Mouse (Mus musculus) limb, embryonic 14.5 days (tissue): ENCODE results near the gene Prkar1a. TPM values are rescaled to one million over a fixed set of nuclear protein-coding genes. Genes with fewer than 3 reads are reported as not detected.

ENCODE experiments used
- ATAC-seq: fragments of 200-750 bp; cut with Nextera tagmentation; 2 replicates; pipeline ENCODE4 v1.8.0; 2017; ENCODE audit warnings: low read depth, moderate number of reproducible peaks, moderate TSS enrichment; ENCODE audit not compliant: low FRiP score
- DNase-seq: peaks from one replicate; pipeline ENCODE4 v3.0.0-alpha.2; 2015; ENCODE audit warnings: low spot score
- H3K27ac ChIP-seq: fragments of 300-500 bp; sonication (generic); replicated peaks from 2 replicates; pipeline ENCODE4 v1.5.1; 2014; ENCODE audit warnings: low read depth, mild to moderate bottlenecking, low read length, moderate library complexity, mixed read lengths
- H3K27me3 ChIP-seq: fragments of 300-500 bp; sonication (generic); 2 replicates; pipeline ENCODE4 v1.6.1; 2014; ENCODE audit warnings: low read length, mixed read lengths; ENCODE audit not compliant: control insufficient read depth, insufficient read depth
- H3K36me3 ChIP-seq: fragments of 300-500 bp; sonication (generic); 2 replicates; pipeline ENCODE4 v1.6.1; 2014; ENCODE audit warnings: mild to moderate bottlenecking, low read length, moderate library complexity, mixed read lengths; ENCODE audit not compliant: control insufficient read depth, insufficient read depth
- H3K4me1 ChIP-seq: fragments of 300-500 bp; sonication (generic); 2 replicates; pipeline ENCODE4 v1.6.1; 2014; ENCODE audit warnings: antibody characterized with exemption, low read length, mixed read lengths; ENCODE audit not compliant: control insufficient read depth, insufficient read depth
- H3K4me2 ChIP-seq: fragments of 300-500 bp; sonication (generic); replicated peaks from 2 replicates; pipeline ENCODE4 v1.6.1; 2014; ENCODE audit warnings: low read depth, mild to moderate bottlenecking, low read length, moderate library complexity; ENCODE audit not compliant: severe bottlenecking
- H3K4me3 ChIP-seq: fragments of 300-500 bp; sonication (generic); replicated peaks from 2 replicates; pipeline ENCODE4 v1.5.1; 2014; ENCODE audit warnings: low read length
- H3K9ac ChIP-seq: fragments of 300-500 bp; sonication (generic); 2 replicates; pipeline ENCODE4 v1.6.1; 2014; ENCODE audit warnings: mild to moderate bottlenecking, low read depth, low read length, moderate library complexity; ENCODE audit not compliant: severe bottlenecking
- H3K9me3 ChIP-seq: fragments of 300-500 bp; sonication (generic); 2 replicates; pipeline ENCODE4 v1.6.1; 2016; ENCODE audit warnings: low read length; ENCODE audit not compliant: control insufficient read depth
- POLR2A ChIP-seq: fragments of 200-500 bp; IDR thresholded peaks from 2 replicates; pipeline ENCODE4 v1.8.0; 2012; ENCODE audit warnings: inconsistent platforms, mild to moderate bottlenecking, moderate library complexity, borderline replicate concordance; ENCODE audit not compliant: insufficient read depth, insufficient read length; ENCODE audit errors: extremely low read depth
- WGBS: fragments of 180-500 bp; shearing (Covaris S2); extraction: QIAGEN DNeasy Blood & Tissue Kit; methylation state at CpG from one replicate; pipeline ENCODE4 v1.1.7; 2014; 5-methylcytosine and 5-hydroxymethylcytosine counted together
- polyA plus RNA-seq, 2 experiments: library from polyadenylated mRNA; depleted of rRNA in 1 of 2; stranded (reverse) in 1 of 2; unstranded in 1 of 2; fragments of >200 nt; fragmentation: Nextera tagmentation in 1 of 2; extraction: Ambion mirVana in 1 of 2; gene quantifications; 2 replicates each; pipeline versions ENCODE4 v1.2.1 to v1.2.3; 2012 to 2014

Gene Prkar1a
- polyA plus RNA-seq, 2 experiments, result 194 to 359 TPM

DNA sequence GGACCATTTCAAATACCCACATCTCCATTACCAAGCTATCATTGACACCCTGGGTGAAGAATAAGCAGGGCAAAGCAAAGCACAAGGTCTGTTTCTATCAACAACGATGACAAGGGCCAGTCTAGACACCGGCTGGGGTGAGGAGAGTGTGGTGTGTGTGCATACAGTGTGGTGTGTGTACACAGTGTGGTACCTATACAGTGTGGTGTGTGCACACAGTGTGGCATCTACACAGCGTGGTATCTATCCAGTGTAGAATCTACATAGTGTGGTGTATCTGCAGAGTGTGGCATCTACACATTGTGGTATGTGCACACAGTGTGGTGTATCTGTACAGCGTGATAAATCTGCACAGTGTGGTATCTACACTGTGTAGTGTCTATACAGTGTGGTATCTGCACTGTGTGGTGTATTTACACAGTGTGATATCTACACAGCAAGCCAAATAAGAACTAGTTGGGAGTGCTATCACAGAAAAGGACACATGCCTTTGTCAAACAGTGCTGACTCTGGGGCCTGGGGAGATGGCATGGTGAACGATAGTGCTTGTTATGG is 48.0 kb downstream of the Prkar1a start:
- no peak overlapping the region for H3K27ac ChIP-seq
- no peaks in the 10 kb centered on the region for H3K27me3 ChIP-seq
- H3K4me1 ChIP-seq, result no peaks in the 10 kb centered on the region
- no peak for ATAC-seq
- no peak overlapping the region for H3K9ac ChIP-seq
- H3K36me3 ChIP-seq, result no peaks in the 10 kb centered on the region
- H3K4me2 ChIP-seq, result no peak overlapping the region
- DNase-seq, result no peak
- 91% methylated on average over 5 of the region's 5 CpGs for WGBS
- H3K4me3 ChIP-seq, result no peak overlapping the region
- no peaks in the 10 kb centered on the region for H3K9me3 ChIP-seq
- no peak for TF ChIP-seq POLR2A

DNA sequence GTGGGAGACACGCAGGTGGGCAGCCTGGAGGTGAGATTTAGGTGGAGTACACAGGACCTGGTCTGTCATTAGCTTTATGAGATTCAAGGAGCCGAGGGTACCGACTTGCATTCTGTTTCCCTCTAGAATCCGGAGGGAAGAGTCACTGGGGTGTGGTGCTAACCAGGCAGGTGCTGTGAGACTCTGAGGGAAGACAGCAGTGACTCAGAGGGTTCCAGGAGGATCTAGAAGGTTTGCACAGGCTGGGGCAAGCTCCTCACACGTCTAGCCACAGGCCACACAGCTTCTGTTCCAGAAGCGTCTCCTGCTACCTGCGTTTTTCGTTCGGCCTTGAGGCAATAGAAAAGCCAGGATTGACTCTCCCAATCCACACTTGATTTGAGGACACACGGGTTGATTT is 49.5 kb downstream of the Prkar1a start:
- TF ChIP-seq POLR2A, result no peak
- H3K9ac ChIP-seq, result no peak overlapping the region
- ATAC-seq (no peak), DNase-seq (no peak)
- H3K27ac ChIP-seq, result no peak overlapping the region
- H3K27me3 ChIP-seq, result no peaks in the 10 kb centered on the region
- H3K9me3 ChIP-seq, result no peaks in the 10 kb centered on the region
- H3K4me2 ChIP-seq, result no peak overlapping the region
- WGBS, result 80% methylated on average over 10 of the region's 10 CpGs
- no peak overlapping the region for H3K4me3 ChIP-seq
- H3K4me1 ChIP-seq, result no peaks in the 10 kb centered on the region
- H3K36me3 ChIP-seq, result no peaks in the 10 kb centered on the region

DNA sequence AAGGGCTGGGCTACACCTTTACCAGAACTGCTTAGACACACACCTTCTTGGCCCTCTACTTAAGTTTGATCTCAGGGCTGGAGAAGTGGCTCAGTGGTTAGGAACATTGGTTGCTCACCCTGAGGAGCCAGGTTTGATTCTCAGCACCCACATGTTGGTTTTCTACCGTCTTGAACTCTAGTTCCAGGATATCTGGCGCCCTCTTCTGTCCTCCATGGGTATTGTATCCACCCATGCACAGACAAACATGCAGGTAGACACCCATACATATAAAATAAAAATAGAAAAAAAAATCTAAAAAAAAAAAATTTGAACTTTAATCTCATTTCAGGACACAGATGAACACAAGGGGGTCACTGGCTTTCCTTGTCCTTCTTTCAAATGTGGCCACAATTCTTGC is 50.6 kb downstream of the Prkar1a start:
- DNase-seq (no peak), ATAC-seq (no peak)
- H3K27ac ChIP-seq, result no peak overlapping the region
- H3K9ac ChIP-seq, result no peak overlapping the region
- H3K36me3 ChIP-seq, result no peaks in the 10 kb centered on the region
- H3K4me1 ChIP-seq, result 0 out of 2 replicates have a peak, but pooled peaks cover 3% of the 10 kb centered on the region
- no peaks in the 10 kb centered on the region for H3K27me3 ChIP-seq
- H3K9me3 ChIP-seq, result no peaks in the 10 kb centered on the region
- H3K4me2 ChIP-seq, result no peak overlapping the region
- no peak overlapping the region for H3K4me3 ChIP-seq
- no peak for TF ChIP-seq POLR2A
- WGBS, result 55% methylated on average over 2 of the region's 2 CpGs

DNA sequence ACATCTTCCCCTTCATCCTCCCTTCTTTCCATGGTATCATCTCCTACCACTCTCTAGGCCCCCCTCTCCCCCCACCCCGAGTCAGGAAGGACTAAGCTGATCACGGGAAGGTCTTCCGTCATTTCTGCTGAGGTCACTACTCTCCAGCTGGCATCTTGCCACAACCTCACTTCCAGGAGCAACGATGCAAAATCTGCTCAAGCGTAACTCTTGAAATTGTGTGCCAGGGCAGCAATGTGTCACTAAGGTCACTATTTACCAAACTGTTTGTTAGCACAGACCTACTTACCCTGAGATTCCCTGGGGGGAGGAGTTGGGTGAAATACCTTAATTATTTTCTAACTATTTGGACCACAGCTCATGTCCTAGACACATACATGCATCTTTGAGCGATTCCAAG is 51.6 kb downstream of the Prkar1a start:
- no peak for TF ChIP-seq POLR2A
- Histone ChIP-seq H3K4me3 (no peak overlapping the region), H3K4me2 (no peak overlapping the region), H3K9ac (no peak overlapping the region), H3K9me3 (no peaks in the 10 kb centered on the region), H3K36me3 (no peaks in the 10 kb centered on the region), H3K27ac (no peak overlapping the region), H3K27me3 (no peaks in the 10 kb centered on the region), H3K4me1 (0 out of 2 replicates have a peak, but pooled peaks cover 3% of the 10 kb centered on the region)
- ATAC-seq, result no peak
- DNase-seq, result no peak
- WGBS, result 63% methylated on average over 6 of the region's 6 CpGs

DNA sequence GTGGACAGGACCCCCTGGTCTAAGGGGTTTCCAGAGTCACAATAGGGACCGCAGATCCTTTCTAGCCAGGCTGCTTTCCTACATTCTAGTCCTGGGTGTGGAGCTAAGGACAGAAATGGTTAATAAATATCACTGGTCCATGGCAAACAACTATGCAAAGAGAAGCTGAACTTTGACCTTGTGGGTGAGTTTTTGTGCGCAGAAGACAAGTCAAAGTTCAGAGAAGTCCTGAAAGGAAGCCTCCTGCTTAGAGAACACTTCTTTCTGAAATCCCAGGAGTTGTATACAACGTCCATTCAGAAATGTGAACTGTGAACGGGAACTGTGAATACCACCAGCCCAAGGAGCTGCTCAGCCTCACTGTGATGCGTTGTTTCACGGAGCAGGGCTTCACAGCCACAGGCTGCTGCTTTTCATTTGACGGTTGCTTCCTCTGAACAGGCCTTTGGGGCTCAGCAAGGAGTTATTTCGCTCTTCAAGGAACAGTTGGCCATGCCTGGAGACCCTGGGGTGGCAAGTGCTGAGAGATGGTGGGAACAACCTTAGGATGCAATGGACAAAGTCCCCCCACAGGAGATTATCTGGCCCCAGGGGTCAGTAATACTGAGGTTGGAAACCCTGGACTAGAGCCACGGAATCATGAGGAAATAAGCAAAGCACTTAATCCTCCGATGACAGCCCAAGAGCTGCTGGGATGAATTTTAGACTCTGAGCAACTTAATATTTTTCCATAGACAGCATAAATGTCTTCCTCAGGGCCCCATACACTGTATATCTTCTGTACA is 53.0 kb downstream of the Prkar1a start:
- Histone ChIP-seq H3K36me3 (no peaks in the 10 kb centered on the region), H3K4me2 (no peak overlapping the region), H3K9me3 (no peaks in the 10 kb centered on the region), H3K27ac (no peak overlapping the region), H3K9ac (no peak overlapping the region), H3K4me3 (no peak overlapping the region), H3K27me3 (no peaks in the 10 kb centered on the region), H3K4me1 (0 out of 2 replicates have a peak, but pooled peaks cover 3% of the 10 kb centered on the region)
- WGBS, result 60% methylated on average over 10 of the region's 10 CpGs
- TF ChIP-seq POLR2A, result no peak
- no peak for ATAC-seq
- no peak for DNase-seq
